Mouse (Mus musculus) ES-E14 (cell line): ENCODE measurements around the gene Ets1.

Experiments
- CHD2 ChIP-seq: IDR thresholded peaks from 2 replicates; pipeline ENCODE4 v1.6.1; 2014; ENCODE audit warnings: mild to moderate bottlenecking, low read depth, low read length, inconsistent platforms
- HCFC1 ChIP-seq: IDR thresholded peaks from 2 replicates; pipeline ENCODE4 v1.6.1; 2012; ENCODE audit warnings: low read length, inconsistent platforms, borderline replicate concordance; ENCODE audit not compliant: insufficient read depth
- ZC3H11A ChIP-seq: IDR thresholded peaks from 2 replicates; pipeline ENCODE4 v1.6.1; 2012; ENCODE audit warnings: low read depth, mild to moderate bottlenecking, inconsistent platforms, low read length, borderline replicate concordance
- ZNF384 ChIP-seq: IDR thresholded peaks from 2 replicates; pipeline ENCODE4 v1.6.1; 2012; ENCODE audit warnings: low read depth, low read length, inconsistent platforms

DNA sequence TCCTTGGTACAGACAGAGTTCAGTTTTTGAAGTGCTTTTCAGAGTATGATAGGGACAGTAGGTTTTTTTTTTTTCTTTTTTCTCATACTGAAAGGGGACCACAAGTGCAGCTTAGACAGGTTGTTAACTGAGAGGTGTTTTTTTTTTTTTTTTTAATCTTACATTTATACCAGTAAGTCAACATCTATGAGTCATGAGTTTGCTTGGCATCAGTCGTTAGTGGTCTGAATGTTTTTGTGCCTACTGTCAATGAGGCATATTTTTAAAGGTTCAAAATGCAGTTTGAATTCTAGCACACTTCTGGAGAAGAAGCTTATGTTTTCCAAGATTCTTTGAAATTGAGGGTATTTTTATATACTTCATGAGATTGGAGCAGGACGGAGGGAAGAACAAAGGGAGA is 56.9 kb downstream of the Ets1 start:
- TF ChIP-seq ZNF384 (no peak), HCFC1 (no peak), CHD2 (no peak), ZC3H11A (no peak)
